Mouse (Mus musculus) testis, adult 2 months (tissue): ENCODE measurements around the gene Ugt1a9.

Experiments used
- CTCF ChIP-seq: fragments of 200-500 bp; IDR thresholded peaks from 2 replicates; pipeline ENCODE4 v1.5.1; 2012; ENCODE audit warnings: low read depth, mild to moderate bottlenecking, inconsistent platforms, low read length, moderate library complexity; ENCODE audit not compliant: control insufficient read depth, insufficient read depth, insufficient replicate concordance
- POLR2A ChIP-seq: fragments of 200-500 bp; IDR thresholded peaks from 2 replicates; pipeline ENCODE4 v1.6.1; 2012; ENCODE audit warnings: low read depth, mild to moderate bottlenecking, inconsistent platforms, low read length, moderate library complexity; ENCODE audit not compliant: control insufficient read depth

- TF ChIP-seq CTCF (no peak), POLR2A (no peak)
Observed at GRCm38 (mm10) chr1:88136646-88137045, 66.0 kb downstream of the Ugt1a9 start.
